Mouse (Mus musculus) thymus, adult 2 months (tissue): ENCODE results near the gene 6430550D23Rik. TPM values are rescaled to one million over a fixed set of nuclear protein-coding genes. Genes with fewer than 3 reads are reported as not detected.

Source experiments
- DNase-seq: peaks from one replicate; pipeline ENCODE4 v3.0.0; 2021
- H3K27ac ChIP-seq: fragments of 200-500 bp; 2 replicates; pipeline ENCODE4 v1.5.1; 2012; ENCODE audit warnings: low read length, control low read depth; ENCODE audit not compliant: control insufficient read depth, insufficient read depth
- H3K27me3 ChIP-seq: fragments of 200-500 bp; 2 replicates; pipeline ENCODE4 v1.6.1; 2012; ENCODE audit warnings: mild to moderate bottlenecking, low read length, moderate library complexity, mixed read lengths; ENCODE audit not compliant: control insufficient read depth, insufficient read depth
- H3K36me3 ChIP-seq: fragments of 200-500 bp; 2 replicates; pipeline ENCODE4 v1.6.1; 2012; ENCODE audit warnings: mild to moderate bottlenecking, low read length, moderate library complexity; ENCODE audit not compliant: control insufficient read depth, insufficient read depth
- H3K4me1 ChIP-seq: fragments of 200-500 bp; replicated peaks from 2 replicates; pipeline ENCODE4 v1.6.1; 2012; ENCODE audit warnings: low read length; ENCODE audit not compliant: control insufficient read depth, insufficient read depth
- H3K4me3 ChIP-seq: fragments of 200-500 bp; 2 replicates; pipeline ENCODE4 v1.5.1; 2012; ENCODE audit warnings: mild to moderate bottlenecking, low read length, control low read depth, moderate library complexity; ENCODE audit not compliant: control insufficient read depth, insufficient read depth
- CTCF ChIP-seq: fragments of 200-500 bp; IDR thresholded peaks from 2 replicates; pipeline ENCODE4 v1.5.1; 2012; ENCODE audit warnings: mild to moderate bottlenecking, control low read depth, low read length, moderate library complexity, borderline replicate concordance; ENCODE audit not compliant: control insufficient read depth, poor library complexity, insufficient read depth; ENCODE audit errors: extremely low read depth
- POLR2A ChIP-seq: fragments of 200-500 bp; IDR thresholded peaks from 2 replicates; pipeline ENCODE4 v1.6.1; 2012; ENCODE audit warnings: mild to moderate bottlenecking, low read length, control low read depth, moderate library complexity; ENCODE audit not compliant: control insufficient read depth, poor library complexity, insufficient read depth; ENCODE audit errors: extremely low read depth
- WGBS: fragments of 180-500 bp; shearing (Covaris S2); methylation state at CpG from one replicate; pipeline ENCODE4 v1.1.7; 2018; 5-methylcytosine and 5-hydroxymethylcytosine counted together
- polyA plus RNA-seq: library from polyadenylated mRNA; depleted of rRNA; stranded (reverse); fragments of >200 nt; gene quantifications from 2 replicates; pipeline ENCODE4 v1.2.3, GENCODE M21; 2012; rRNA removed

Gene 6430550D23Rik
- 3.8 and 4.2 TPM in 2 replicates for polyA plus RNA-seq

GRCm38 (mm10) chr2:156007888-156008532, at the start of gene 6430550D23Rik, which contains the start of gene Ergic3:
Gene 6430550D23Rik, minus strand, starts transcription at chr2:156007977.
Gene Ergic3, plus strand, starts transcription at chr2:156008045.
- Histone ChIP-seq H3K27me3 (no peaks in the 10 kb centered on the region), H3K27ac (peak within 1 kb of the TSS; percentile 7; the same call in 1 of the 2 replicates), H3K4me3 (peak within 1 kb of the TSS; percentile 86), H3K4me1 (peaks cover 8% of the 10 kb centered on the region), H3K36me3 (peaks cover 24% of the 10 kb centered on the region)
- WGBS = under 1% methylated on average over 45 of the region's 45 CpGs
- 0 out of 2 replicates have a peak, but pooled peaks have one; percentile 39 for TF ChIP-seq CTCF
- TF ChIP-seq POLR2A = peak; percentile 66
- peak; percentile 99 for DNase-seq

- Histone ChIP-seq H3K27me3 (0 out of 2 replicates have a peak, but pooled peaks cover 2% of the 10 kb centered on the region), H3K36me3 (no peaks in the 10 kb centered on the region), H3K27ac (no peak within 1 kb of the TSS), H3K4me1 (peaks cover 4% of the 10 kb centered on the region), H3K4me3 (no peak within 1 kb of the TSS)
- 87% methylated on average over 9 of the region's 9 CpGs for WGBS
- no peak for DNase-seq
- TF ChIP-seq POLR2A (no peak), CTCF (no peak)
These were observed 45.0 kb upstream of the 6430550D23Rik start, which contains the start of gene Fer1l4 for GRCm38 (mm10) chr2:156052816-156053215. Gene Fer1l4, minus strand, starts transcription at chr2:156052947.

- 15% methylated on average over 19 of the region's 19 CpGs for WGBS
- DNase-seq = peak; percentile 37
- Histone ChIP-seq H3K27me3 (0 out of 2 replicates have a peak, but pooled peaks cover 2% of the 10 kb centered on the region), H3K4me3 (no peak overlapping the region), H3K36me3 (no peaks in the 10 kb centered on the region), H3K4me1 (peaks cover 7% of the 10 kb centered on the region), H3K27ac (no peak overlapping the region)
- TF ChIP-seq POLR2A = no peak
- no peak for TF ChIP-seq CTCF
These were observed 40.2 kb upstream of the 6430550D23Rik start for GRCm38 (mm10) chr2:156047929-156048328.

DNA sequence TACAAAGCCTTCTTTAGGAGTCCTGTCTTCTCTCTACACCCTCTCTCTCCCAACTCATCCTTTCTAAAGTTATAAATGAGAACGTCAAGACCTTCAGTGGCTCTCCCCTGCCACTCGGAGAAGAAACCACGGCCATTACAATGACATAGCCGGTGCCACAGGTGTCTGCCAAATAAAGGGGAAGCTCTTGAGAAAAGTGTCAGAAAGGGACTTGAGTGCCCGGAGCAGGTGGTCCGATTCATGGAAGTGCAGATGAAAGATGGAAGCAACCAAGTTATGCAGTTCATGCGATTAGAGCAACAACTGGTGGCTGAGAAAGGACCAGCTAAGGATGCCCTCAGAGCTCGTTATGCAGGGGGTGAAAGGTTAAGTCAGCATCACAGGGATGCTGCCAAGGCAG, 35.1 kb upstream of the 6430550D23Rik start:
- WGBS = 52% methylated on average over 8 of the region's 8 CpGs
- DNase-seq = no peak
- H3K27ac ChIP-seq = no peak overlapping the region
- peaks cover 4% of the 10 kb centered on the region for H3K4me1 ChIP-seq
- H3K36me3 ChIP-seq = no peaks in the 10 kb centered on the region
- no peaks in the 10 kb centered on the region for H3K27me3 ChIP-seq
- no peak overlapping the region for H3K4me3 ChIP-seq
- TF ChIP-seq CTCF (no peak), POLR2A (no peak)

DNA sequence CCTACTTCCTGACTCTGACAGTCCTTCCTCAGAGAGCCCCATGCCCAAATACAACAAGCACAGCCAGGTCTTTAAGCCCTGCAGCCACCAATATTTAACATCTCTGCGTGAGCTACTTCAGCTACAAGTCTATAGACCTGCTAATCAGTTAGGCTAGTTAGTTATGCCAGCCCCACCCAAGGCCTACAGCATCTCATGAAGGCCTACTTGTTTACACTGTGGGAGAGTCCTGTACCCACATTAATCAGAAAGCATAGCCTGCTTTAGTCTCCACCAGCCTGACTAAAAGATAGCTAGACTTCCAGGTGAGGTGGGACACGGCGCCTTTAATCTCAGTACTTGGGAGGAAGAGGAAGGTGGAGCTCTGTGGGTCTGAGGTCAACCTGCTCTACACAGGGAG, 31.6 kb upstream of the 6430550D23Rik start:
- no peak for TF ChIP-seq CTCF
- no peak for TF ChIP-seq POLR2A
- Histone ChIP-seq H3K27ac (no peak overlapping the region), H3K36me3 (no peaks in the 10 kb centered on the region), H3K27me3 (no peaks in the 10 kb centered on the region), H3K4me3 (no peak overlapping the region), H3K4me1 (no peaks in the 10 kb centered on the region)
- 75% methylated on average over 3 of the region's 3 CpGs for WGBS
- no peak for DNase-seq

DNA sequence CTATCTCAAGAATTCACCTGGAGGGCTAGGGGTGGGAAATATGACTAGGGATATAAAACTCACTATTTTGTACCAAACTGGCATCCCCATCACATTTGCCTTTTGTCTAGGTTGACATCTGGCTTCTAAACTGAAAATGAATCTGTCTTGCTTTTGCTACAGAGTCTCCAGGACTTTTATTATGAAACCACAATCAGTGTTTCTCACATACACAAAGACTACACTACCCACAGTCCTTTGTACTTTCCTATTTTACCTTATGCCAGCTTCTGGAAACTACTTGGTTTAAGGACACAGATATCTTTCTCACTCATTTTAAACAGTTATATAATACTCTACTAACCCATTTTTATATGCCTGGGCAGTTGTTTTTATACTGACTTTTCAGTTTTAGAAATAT, 17.7 kb upstream of the 6430550D23Rik start:
- Histone ChIP-seq H3K27me3 (no peaks in the 10 kb centered on the region), H3K4me3 (no peak overlapping the region), H3K36me3 (no peaks in the 10 kb centered on the region), H3K27ac (no peak overlapping the region), H3K4me1 (peaks cover 14% of the 10 kb centered on the region)
- DNase-seq = no peak
- no peak for TF ChIP-seq POLR2A
- no peak for TF ChIP-seq CTCF
